Mouse (Mus musculus): Measurements from ENCODE around the gene Aifm2.

Aifm2 gene

GRCm38 (mm10) chr10:61717406-61718296 is 2.6 kb downstream of the Aifm2 start:
- no peak for DNase-seq

GRCm38 (mm10) chr10:61720331-61720730 is 5.3 kb downstream of the Aifm2 start:
- no peak for DNase-seq

DNA sequence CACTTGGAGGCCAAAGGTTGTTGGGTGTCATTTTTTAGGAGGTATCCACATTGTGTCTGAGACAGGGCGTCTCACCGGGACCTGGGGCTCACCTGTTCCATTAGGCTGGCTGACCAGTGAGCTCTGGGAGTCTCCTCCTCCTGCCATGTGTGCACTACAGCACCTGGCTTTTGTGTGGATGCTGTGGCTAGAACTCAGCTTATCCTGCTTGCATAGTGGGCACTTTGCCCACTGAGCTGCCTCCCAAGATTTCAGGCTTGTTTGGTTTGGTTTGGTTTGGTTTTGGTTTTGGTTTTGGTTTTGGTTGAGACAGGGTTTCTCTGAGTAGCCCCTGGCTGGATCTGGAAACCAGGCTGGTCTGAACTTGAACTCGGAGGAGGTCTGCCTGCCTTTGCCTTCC is 7.2 kb downstream of the Aifm2 start:
- DNase-seq, result no peak

DNA sequence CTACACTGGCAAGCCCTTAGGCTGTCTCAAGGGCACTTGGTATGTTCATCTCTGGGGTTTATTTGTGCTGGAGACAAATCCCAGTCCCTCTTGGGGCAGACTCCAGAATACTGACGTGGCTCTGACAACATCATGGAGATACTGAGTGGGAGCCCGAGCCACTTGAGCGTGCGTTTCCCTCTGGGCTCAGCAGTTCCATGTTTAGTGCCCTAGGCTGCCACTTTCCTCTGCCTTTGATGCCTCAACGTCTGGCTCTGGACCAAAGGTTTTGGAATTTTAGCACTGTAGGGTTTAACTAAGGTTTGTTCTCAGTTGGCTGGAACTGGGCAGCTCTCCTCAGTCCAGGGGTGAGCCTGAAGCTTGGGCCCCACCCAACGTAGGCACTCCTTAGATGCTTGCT is 8.2 kb downstream of the Aifm2 start:
- DNase-seq, result no peak

- DNase-seq, result no peak
These were observed 14.1 kb downstream of the Aifm2 start for GRCm38 (mm10) chr10:61729181-61729580.

GRCm38 (mm10) chr10:61730171-61730570 is 15.1 kb downstream of the Aifm2 start:
- no peak for DNase-seq

DNA sequence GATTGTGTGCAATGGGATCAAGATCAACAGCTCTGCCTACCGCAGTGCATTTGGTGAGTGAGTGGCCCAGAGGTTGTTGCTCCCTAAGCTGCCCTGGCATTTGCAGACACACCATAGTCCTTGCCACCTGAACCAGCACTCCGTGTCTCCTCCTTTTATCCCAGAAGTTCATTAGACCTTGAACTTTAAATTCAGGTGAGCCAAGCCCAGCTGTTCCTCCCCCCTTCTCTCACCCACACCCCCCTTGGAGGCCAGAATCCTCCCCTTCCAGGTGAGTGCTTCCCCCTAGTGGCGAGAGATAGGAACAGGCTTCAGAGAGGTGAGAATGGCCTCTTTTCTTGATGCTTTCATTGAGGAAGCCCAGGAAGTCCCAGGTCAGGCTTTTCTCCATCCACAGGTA is 19.3 kb downstream of the Aifm2 start:
- DNase-seq, result peak; percentile 70 to 71

- no peak for DNase-seq
These were observed 21.6 kb downstream of the Aifm2 start for GRCm38 (mm10) chr10:61736671-61737078.

DNA sequence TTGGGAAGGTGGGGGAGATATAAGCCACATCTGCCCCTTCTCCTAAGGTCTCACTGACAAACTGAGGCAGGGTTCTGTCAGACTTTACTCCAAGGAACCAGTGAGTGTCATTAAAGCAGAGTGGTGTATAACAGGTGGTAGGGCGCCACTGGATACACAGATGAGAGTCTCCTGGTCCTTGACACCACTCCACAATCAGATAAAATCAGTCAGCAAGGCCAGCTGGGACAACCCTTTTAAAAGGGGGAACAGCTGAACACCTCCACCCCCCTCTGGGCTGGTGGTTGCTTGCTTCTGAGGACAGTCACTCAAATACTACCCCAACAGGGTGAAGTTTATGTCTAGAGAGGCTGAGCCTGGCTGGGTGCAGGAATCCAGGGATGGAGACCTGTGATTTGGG is 22.5 kb downstream of the Aifm2 start:
- no peak for DNase-seq

GRCm38 (mm10) chr10:61738126-61738525 is 23.1 kb downstream of the Aifm2 start:
- no peak for DNase-seq

- no peak for DNase-seq
These were observed 26.2 kb downstream of the Aifm2 start for GRCm38 (mm10) chr10:61741306-61741705.

GRCm38 (mm10) chr10:61741873-61742272 is 26.8 kb downstream of the Aifm2 start:
- DNase-seq, result peak in 1 of 2 experiments; percentile 21

GRCm38 (mm10) chr10:61742336-61742735 is 27.3 kb downstream of the Aifm2 start:
- no peak for DNase-seq

DNA sequence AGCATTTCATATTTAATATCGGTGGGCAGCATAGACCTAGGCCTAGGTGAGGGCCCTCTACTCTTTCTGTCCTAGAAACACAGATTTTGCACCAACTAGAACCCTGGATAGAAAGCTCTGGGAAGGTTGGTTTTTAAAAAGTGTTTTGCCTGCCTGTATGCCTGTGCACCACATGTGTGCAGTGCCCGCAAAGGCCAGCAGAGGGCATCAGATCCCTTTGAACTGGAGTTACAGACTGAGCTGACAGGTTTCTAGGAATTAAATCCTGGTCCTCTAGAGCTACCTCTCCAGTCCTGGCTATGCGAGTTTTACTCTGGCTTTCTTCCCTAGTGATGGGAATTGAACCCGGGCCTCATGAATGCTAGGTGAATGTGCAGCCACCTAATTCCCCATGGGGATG is 30.1 kb downstream of the Aifm2 start:
- peak; percentile 33 to 78 for DNase-seq

- no peak for DNase-seq
These were observed 32.2 kb downstream of the Aifm2 start for GRCm38 (mm10) chr10:61747302-61747701.

DNA sequence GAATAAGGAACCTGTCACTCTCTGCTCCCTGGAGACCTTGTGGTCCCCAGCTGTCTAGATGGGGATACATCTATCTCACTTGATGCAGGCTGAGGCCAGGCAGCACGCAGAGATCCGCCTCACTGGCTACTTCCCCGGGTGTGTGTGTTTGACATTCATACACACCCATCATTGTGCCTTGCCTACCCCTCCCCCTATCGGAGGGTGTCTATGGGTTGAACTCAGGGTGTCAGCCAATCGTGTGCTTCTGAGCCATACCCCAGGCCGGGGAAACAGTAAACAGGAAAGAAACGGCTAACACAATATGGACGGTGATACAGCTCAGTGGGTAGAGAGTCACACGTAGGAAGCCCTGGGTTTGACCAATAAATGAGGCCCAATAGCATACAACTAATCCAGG is 35.0 kb downstream of the Aifm2 start:
- no peak for DNase-seq

GRCm38 (mm10) chr10:61751534-61752219 is 36.6 kb downstream of the Aifm2 start:
- DNase-seq, result peak; percentile 91

GRCm38 (mm10) chr10:61753071-61753470 is 38.0 kb downstream of the Aifm2 start:
- DNase-seq, result no peak

GRCm38 (mm10) chr10:61757022-61757421 is 42.0 kb downstream of the Aifm2 start:
- peak; percentile 66 to 72 for DNase-seq

GRCm38 (mm10) chr10:61758904-61759303 is 43.8 kb downstream of the Aifm2 start:
- DNase-seq, result no peak

DNA sequence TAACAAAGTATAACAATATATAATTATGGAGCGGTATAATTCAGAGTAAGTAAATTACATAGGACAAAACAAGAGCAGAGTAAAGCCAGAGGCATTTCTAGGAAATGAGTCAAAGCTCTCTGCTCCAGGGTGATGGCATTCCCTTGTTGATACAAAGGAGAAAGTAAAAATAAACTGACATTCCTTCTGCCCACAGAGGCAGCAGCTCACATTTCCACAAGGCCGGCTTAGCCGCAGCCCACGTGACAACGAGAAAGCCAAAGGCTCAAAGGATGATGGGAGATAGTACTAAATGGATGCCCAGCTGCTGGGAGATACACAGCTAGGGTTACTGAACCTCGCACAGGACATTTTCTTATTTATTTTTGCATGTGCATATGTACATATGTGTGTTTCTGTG is 44.8 kb downstream of the Aifm2 start:
- DNase-seq, result peak; percentile 14 to 18

- peak in 1 of 2 experiments; percentile 18 for DNase-seq
These were observed 49.6 kb downstream of the Aifm2 start for GRCm38 (mm10) chr10:61764689-61765088.

DNA sequence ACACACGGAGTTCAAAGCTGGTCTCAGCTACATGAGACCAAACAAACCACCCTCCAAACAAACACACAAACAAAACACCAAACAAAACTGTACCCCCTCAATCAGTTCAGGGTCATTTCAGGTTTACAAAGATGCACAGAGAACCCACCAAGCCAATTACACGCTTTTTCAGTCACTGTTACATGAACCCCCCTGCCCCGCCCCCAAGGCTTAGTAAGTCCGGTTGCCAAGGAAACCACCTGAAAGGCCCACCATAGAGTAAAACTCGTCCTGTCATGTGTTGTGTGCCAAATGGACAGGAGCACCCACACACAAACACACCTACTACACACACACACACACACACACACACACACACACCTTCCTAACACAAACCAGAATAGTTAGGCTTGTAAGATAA is 50.5 kb downstream of the Aifm2 start:
- DNase-seq, result no peak

DNA sequence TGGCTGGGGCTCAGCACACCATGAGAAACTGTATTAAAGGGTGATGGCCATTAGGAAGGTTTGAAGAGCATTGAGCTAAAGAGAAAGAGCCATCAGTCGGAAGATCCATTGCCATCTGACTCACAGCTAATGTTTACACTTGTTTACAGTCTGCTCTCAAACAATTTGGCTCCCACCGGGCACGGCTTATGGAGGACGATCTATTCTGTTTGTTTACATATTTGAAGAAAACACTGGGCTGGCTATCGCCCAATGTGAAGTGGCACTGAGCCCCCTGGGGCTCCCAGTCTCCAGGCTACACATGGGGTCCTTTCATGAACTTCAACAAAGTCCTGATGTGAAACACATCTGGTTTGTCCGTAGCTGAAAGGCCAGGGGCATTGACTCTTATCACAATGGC is 51.7 kb downstream of the Aifm2 start:
- no peak for DNase-seq
